Mouse (Mus musculus) liver, adult 2 months (tissue): ENCODE results near the gene Gse1. TPM values are rescaled to one million over a fixed set of nuclear protein-coding genes. Genes with fewer than 3 reads are reported as not detected.

Experiments used
- DNase-seq: peaks from one replicate; pipeline ENCODE4 v3.0.0-alpha.2; 2011; ENCODE audit warnings: low read depth, low spot score; ENCODE audit errors: extremely low read depth
- H3K27ac ChIP-seq: fragments of 200-500 bp; replicated peaks from 2 replicates; pipeline ENCODE4 v1.5.1; 2012; ENCODE audit warnings: low read depth, mild to moderate bottlenecking, control low read depth, inconsistent platforms, low read length; ENCODE audit not compliant: insufficient read depth
- H3K27me3 ChIP-seq: fragments of 200-500 bp; 2 replicates; pipeline ENCODE4 v1.6.1; 2012; ENCODE audit warnings: mild to moderate bottlenecking, moderate library complexity, low read length, inconsistent platforms; ENCODE audit not compliant: control insufficient read depth, insufficient read depth
- H3K36me3 ChIP-seq: fragments of 200-500 bp; 2 replicates; pipeline ENCODE4 v1.6.1; 2012; ENCODE audit warnings: low read length, inconsistent platforms; ENCODE audit not compliant: control insufficient read depth, insufficient read depth
- H3K4me1 ChIP-seq: fragments of 200-500 bp; 2 replicates; pipeline ENCODE4 v1.6.1; 2011; ENCODE audit warnings: low read length; ENCODE audit not compliant: control insufficient read depth, insufficient read depth
- H3K4me3 ChIP-seq: fragments of 200-500 bp; 2 replicates; pipeline ENCODE4 v1.5.1; 2011; ENCODE audit warnings: low read depth, mild to moderate bottlenecking, control low read depth, low read length, moderate library complexity; ENCODE audit not compliant: insufficient read depth
- H3K79me2 ChIP-seq: fragments of 200-500 bp; 2 replicates; pipeline ENCODE4 v1.6.1; 2012; ENCODE audit warnings: inconsistent platforms, mild to moderate bottlenecking, low read length, moderate library complexity; ENCODE audit not compliant: control insufficient read depth, insufficient read depth
- H3K9ac ChIP-seq: fragments of 200-500 bp; 2 replicates; pipeline ENCODE4 v1.6.1; 2012; ENCODE audit warnings: low read depth, mild to moderate bottlenecking, control low read depth, inconsistent platforms, low read length
- CTCF ChIP-seq: fragments of 200-500 bp; IDR thresholded peaks from 2 replicates; pipeline ENCODE4 v1.5.1; 2011; ENCODE audit warnings: low read depth, low read length, control low read depth
- POLR2A ChIP-seq: fragments of 200-500 bp; IDR thresholded peaks from 2 replicates; pipeline ENCODE4 v1.6.1; 2011; ENCODE audit warnings: low read length, control low read depth; ENCODE audit not compliant: insufficient read depth; ENCODE audit errors: extremely low read depth
- WGBS: fragments of 180-500 bp; shearing (Covaris S2); methylation state at CpG from one replicate; pipeline ENCODE4 v1.1.7; 2018; 5-methylcytosine and 5-hydroxymethylcytosine counted together
- polyA plus RNA-seq: library from polyadenylated mRNA; depleted of rRNA; stranded (reverse); fragments of >200 nt; gene quantifications from 2 replicates; pipeline ENCODE4 v1.2.3, GENCODE M21; 2012
- total RNA-seq: library from RNA; depleted of rRNA; stranded (reverse); fragments of >200 nt; gene quantifications from 2 replicates; pipeline ENCODE4 v1.2.3, GENCODE M21; 2014

Gse1 gene
- total and polyA plus RNA-seq, 2 experiments = 2.6 to 10.0 TPM

GRCm38 (mm10) chr8:120414216-120414615, 186.0 kb downstream of the Gse1 start:
- Histone ChIP-seq H3K36me3 (no peaks in the 10 kb centered on the region), H3K4me3 (no peak overlapping the region), H3K4me1 (peaks cover 39% of the 10 kb centered on the region), H3K27me3 (no peaks in the 10 kb centered on the region), H3K79me2 (no peaks in the 10 kb centered on the region), H3K9ac (no peak overlapping the region), H3K27ac (no peak overlapping the region; the same call in 1 of the 2 replicates)
- 29% methylated on average over 4 of the region's 4 CpGs for WGBS
- DNase-seq = peak; percentile 76
- TF ChIP-seq POLR2A (no peak), CTCF (no peak)

GRCm38 (mm10) chr8:120415474-120415873, 187.2 kb downstream of the Gse1 start:
- no peak overlapping the region for H3K9ac ChIP-seq
- DNase-seq = no peak
- WGBS = 92% methylated on average over 11 of the region's 11 CpGs

DNA sequence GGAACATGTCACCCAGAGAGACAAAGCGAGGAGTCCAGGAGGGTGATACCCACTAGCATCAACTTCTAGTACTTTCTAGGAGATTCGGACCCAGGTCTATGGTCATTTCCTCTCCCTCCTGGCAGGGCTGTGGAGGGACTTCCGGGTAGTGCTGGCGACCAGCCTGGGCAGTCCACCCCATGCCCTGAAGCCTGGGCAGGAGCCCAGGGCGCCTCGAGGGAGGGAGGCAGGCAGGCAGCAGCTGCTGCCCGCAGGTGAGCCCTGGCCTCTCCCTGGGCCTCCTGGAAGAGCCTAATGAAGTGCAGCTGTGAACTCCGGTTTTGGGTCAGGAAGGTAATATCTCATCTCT, 187.9 kb downstream of the Gse1 start:
- WGBS = 16% methylated on average over 7 of the region's 8 CpGs
- Histone ChIP-seq H3K4me1 (peaks cover 32% of the 10 kb centered on the region), H3K79me2 (no peaks in the 10 kb centered on the region), H3K36me3 (no peaks in the 10 kb centered on the region), H3K4me3 (0 out of 2 replicates have a peak overlapping the region, but pooled peaks have one; percentile 1), H3K27me3 (no peaks in the 10 kb centered on the region), H3K9ac (peak overlapping the region; percentile 27; the same call in 1 of the 2 replicates), H3K27ac (peak overlapping the region; percentile 88)
- TF ChIP-seq CTCF (no peak), POLR2A (no peak)
- no peak for DNase-seq

More at GRCm38 (mm10) chr8:120415474-120415873, 187.2 kb downstream of the Gse1 start:
- TF ChIP-seq POLR2A = no peak
- no peak for TF ChIP-seq CTCF
- no peak overlapping the region for H3K4me3 ChIP-seq
- H3K79me2 ChIP-seq = no peaks in the 10 kb centered on the region
- peaks cover 32% of the 10 kb centered on the region for H3K4me1 ChIP-seq
- H3K27me3 ChIP-seq = no peaks in the 10 kb centered on the region
- H3K36me3 ChIP-seq = no peaks in the 10 kb centered on the region
- H3K27ac ChIP-seq = no peak overlapping the region

DNA sequence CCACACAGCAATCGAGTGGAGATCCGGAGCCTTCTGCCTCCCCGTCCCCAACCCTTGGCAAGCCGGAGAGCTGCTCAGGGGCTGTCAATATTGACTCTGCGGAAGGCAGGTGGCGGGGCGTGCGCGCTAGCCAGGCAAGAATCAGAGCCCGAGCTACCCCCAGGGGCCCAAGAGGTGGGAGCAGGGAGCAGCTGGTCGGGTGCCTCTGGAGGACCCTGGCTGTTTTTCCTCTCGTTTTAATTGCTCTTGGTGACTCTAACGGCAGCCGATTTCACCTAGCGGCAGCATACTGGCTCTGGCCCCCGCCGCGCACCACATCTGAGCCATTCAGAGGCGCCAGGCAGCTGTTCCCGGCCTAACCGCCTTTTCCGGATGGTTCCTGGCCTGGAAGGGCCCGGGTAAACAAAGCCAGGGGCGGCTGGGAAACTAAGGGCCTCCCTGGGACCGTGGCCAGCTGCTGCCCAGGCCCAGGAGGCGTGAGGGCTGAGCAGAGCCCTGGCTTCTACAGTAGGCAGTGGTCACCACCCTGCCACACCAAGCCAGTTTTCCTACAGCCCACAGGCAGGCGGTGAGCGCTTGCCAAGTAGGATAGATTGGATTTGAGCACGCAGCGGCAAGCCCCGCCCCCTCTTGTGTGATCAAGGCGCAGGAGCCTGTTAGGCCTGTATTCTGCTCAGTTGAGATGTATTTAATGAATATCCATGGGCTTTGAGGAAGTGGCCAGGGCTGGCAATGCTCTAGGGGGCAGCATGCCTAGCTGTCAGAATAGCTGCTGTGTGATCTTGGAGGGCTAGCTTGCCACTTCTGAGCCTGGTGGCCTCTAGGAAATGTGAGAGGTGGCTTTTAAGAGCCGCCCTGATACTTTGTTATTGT, 188.5 kb downstream of the Gse1 start:
- H3K4me3 ChIP-seq = peak overlapping the region; percentile 1; the same call in 1 of the 2 replicates
- H3K27me3 ChIP-seq = no peaks in the 10 kb centered on the region
- 11% methylated on average over 33 of the region's 33 CpGs for whole genome bisulfite sequencing
- TF ChIP-seq CTCF (peak; percentile 38; the same call in 1 of the 2 replicates), POLR2A (no peak)
- no peaks in the 10 kb centered on the region for H3K36me3 ChIP-seq
- H3K9ac ChIP-seq = peak overlapping the region; percentile 39
- peak overlapping the region; percentile 88 for H3K27ac ChIP-seq
- H3K79me2 ChIP-seq = no peaks in the 10 kb centered on the region
- DNase-seq = peak; percentile 91
- H3K4me1 ChIP-seq = peaks cover 32% of the 10 kb centered on the region

DNA sequence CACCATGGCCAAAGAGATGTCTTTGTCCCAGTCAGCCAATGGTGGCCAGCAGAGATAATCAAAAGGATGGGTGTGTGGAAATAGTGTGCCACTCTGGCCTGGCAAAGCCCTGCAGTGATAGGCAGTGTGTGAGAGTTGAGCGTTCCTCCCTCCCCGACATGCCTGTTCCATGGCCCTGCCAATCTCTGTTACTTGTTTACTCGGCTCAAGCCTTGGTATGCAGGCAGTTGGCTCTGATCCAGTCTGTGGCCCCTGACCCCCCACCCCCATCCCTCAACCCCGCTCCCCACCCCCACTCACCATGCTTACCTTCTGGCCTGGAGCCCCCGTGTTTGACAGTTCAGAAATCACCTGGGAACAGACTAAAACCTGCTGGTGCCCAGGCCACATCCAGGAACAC, 189.9 kb downstream of the Gse1 start:
- Histone ChIP-seq H3K36me3 (no peaks in the 10 kb centered on the region), H3K4me1 (peaks cover 32% of the 10 kb centered on the region), H3K9ac (no peak overlapping the region), H3K27ac (0 out of 2 replicates have a peak overlapping the region, but pooled peaks have one; percentile 2), H3K4me3 (no peak overlapping the region), H3K27me3 (no peaks in the 10 kb centered on the region), H3K79me2 (no peaks in the 10 kb centered on the region)
- DNase-seq = peak; percentile 67
- WGBS = 43% methylated on average over 5 of the region's 5 CpGs
- TF ChIP-seq CTCF (no peak), POLR2A (no peak)

GRCm38 (mm10) chr8:120419675-120420074, 191.4 kb downstream of the Gse1 start:
- H3K36me3 ChIP-seq = no peaks in the 10 kb centered on the region
- no peak overlapping the region for H3K27ac ChIP-seq
- no peak overlapping the region for H3K4me3 ChIP-seq
- WGBS = 83% methylated on average over 9 of the region's 9 CpGs
- TF ChIP-seq CTCF = no peak
- no peak for TF ChIP-seq POLR2A
- no peak for DNase-seq
- H3K27me3 ChIP-seq = no peaks in the 10 kb centered on the region
- H3K4me1 ChIP-seq = peaks cover 20% of the 10 kb centered on the region
- no peak overlapping the region for H3K9ac ChIP-seq
- H3K79me2 ChIP-seq = no peaks in the 10 kb centered on the region
